Mouse (Mus musculus) heart, postnatal 4 days (tissue): ENCODE results near the gene Vmn1r15. TPM values are rescaled to one million over a fixed set of nuclear protein-coding genes. Genes with fewer than 3 reads are reported as not detected.

Experiments
- DNase-seq: peaks from one replicate; pipeline ENCODE4 v3.0.0; 2021
- total RNA-seq, 2 experiments: library from RNA; stranded (reverse); gene quantifications; 2 replicates each; pipeline ENCODE4 v1.2.3; 2021

The Vmn1r15 gene
- not detected for total RNA-seq

- no peak for DNase-seq
Observed at GRCm38 (mm10) chr6:57257652-57258051, at the start of gene Vmn1r15. TSS of gene Vmn1r15 (plus strand) at chr6:57257952.

GRCm38 (mm10) chr6:57231386-57231785, 26.4 kb upstream of the Vmn1r15 start, which contains the start of gene Vmn1r14:
TSS of gene Vmn1r14 (plus strand) at chr6:57231686.
- no peak for DNase-seq

- DNase-seq = no peak
Observed at GRCm38 (mm10) chr6:57260990-57261389, 3.2 kb downstream of the Vmn1r15 start.

GRCm38 (mm10) chr6:57271881-57272280, 14.1 kb downstream of the Vmn1r15 start:
- DNase-seq = no peak

- DNase-seq = no peak
Observed at GRCm38 (mm10) chr6:57272517-57272916, 14.8 kb downstream of the Vmn1r15 start.

GRCm38 (mm10) chr6:57278952-57279351, 21.2 kb downstream of the Vmn1r15 start:
- DNase-seq = no peak

Other genes starting within 250 kb of the Vmn1r15 start
- not detected for gene Vmn1r7, start 232.6 kb upstream of the Vmn1r15 start, total RNA-seq
- gene Vmn1r8, start 225.7 kb upstream of the Vmn1r15 start, total RNA-seq = not detected
- not detected for gene Vmn1r9, start 191.2 kb upstream of the Vmn1r15 start, total RNA-seq
- not detected for gene Vmn1r10, start 148.5 kb upstream of the Vmn1r15 start, total RNA-seq
- not detected for gene Vmn1r11, start 124.5 kb upstream of the Vmn1r15 start, total RNA-seq
- not detected for gene Vmn1r12, start 101.0 kb upstream of the Vmn1r15 start, total RNA-seq
- gene Vmn1r13, start 54.7 kb upstream of the Vmn1r15 start, total RNA-seq = not detected
- not detected for gene Vmn1r14, start 26.3 kb upstream of the Vmn1r15 start, total RNA-seq
- gene Vmn1r16, start 71.5 kb downstream of the Vmn1r15 start, total RNA-seq = not detected
- gene Vmn1r17, start 105.8 kb downstream of the Vmn1r15 start, total RNA-seq = not detected
- gene Vmn1r18, start 137.8 kb downstream of the Vmn1r15 start, total RNA-seq = not detected
- not detected for gene Vmn1r19, start 145.8 kb downstream of the Vmn1r15 start, total RNA-seq
- not detected for gene Vmn1r20, start 171.0 kb downstream of the Vmn1r15 start, total RNA-seq